Comparison of ENCODE assay signal across 8 mouse cellular contexts in genomic region chr4:142989175-142989574, GRCm38 (mm10).
DNase-seq lines count a peak whose midpoint lies in the region; ATAC-seq and TF ChIP-seq lines count a peak whose summit lies in the region.

No protein-coding gene starts in this region.

- no peak overlapping the region for H3K27ac ChIP-seq in lung, postnatal 0 days (ENCODE audit: low read length)
- H3K27ac ChIP-seq in forebrain, embryonic 10.5 days = no peak overlapping the region
- no peak overlapping the region for H3K27ac ChIP-seq in intestine, embryonic 15.5 days
- no peak overlapping the region for H3K27ac ChIP-seq in stomach, embryonic 15.5 days

- DNase-seq in lung, postnatal 0 days (ENCODE audit: low spot score) = peak; percentile 11
- no peak for DNase-seq in lung, adult 2 months
- peak; percentile 19 for DNase-seq in forebrain, embryonic 10.5 days (ENCODE audit: extremely low spot score, low spot score)
- no peak for DNase-seq in left cerebral cortex, postnatal 36 days (ENCODE audit: low spot score in 2 of 2)
- DNase-seq in ovary, postnatal 14 days (ENCODE audit: low spot score) = no peak

- ATAC-seq in lung, postnatal 0 days = no peak
- no peak for ATAC-seq in intestine, embryonic 15.5 days
- no peak for ATAC-seq in stomach, embryonic 15.5 days (ENCODE audit: insufficient read depth, low FRiP score, low read depth)
- ATAC-seq in megakaryocyte-erythroid progenitor cell, adult 5-6 weeks (replicated peaks; ENCODE audit: low FRiP score, low TSS enrichment, poor library complexity, severe bottlenecking) = no peak

- no peaks in the 10 kb centered on the region for H3K36me3 ChIP-seq in lung, postnatal 0 days (ENCODE audit: insufficient read depth, low read length)
- no peaks in the 10 kb centered on the region for H3K36me3 ChIP-seq in forebrain, embryonic 10.5 days (replicated peaks)
- no peaks in the 10 kb centered on the region for H3K36me3 ChIP-seq in intestine, embryonic 15.5 days
- H3K36me3 ChIP-seq in stomach, embryonic 15.5 days = no peaks in the 10 kb centered on the region

- 8% methylated on average over 8 of the region's 8 CpGs for WGBS in lung, postnatal 0 days
- WGBS in lung, adult 2 months = 9% methylated on average over 8 of the region's 8 CpGs
- 4% methylated on average over 8 of the region's 8 CpGs for WGBS in forebrain, embryonic 10.5 days
- WGBS in intestine, embryonic 15.5 days = 1% methylated on average over 8 of the region's 8 CpGs
- 9% methylated on average over 8 of the region's 8 CpGs for WGBS in stomach, embryonic 15.5 days

- H3K4me1 ChIP-seq in lung, postnatal 0 days (ENCODE audit: insufficient read depth, low read depth, low read length) = no peaks in the 10 kb centered on the region
- no peaks in the 10 kb centered on the region for H3K4me1 ChIP-seq in lung, adult 2 months (ENCODE audit: control insufficient read depth, insufficient read depth, low read length)
- H3K4me1 ChIP-seq in forebrain, embryonic 10.5 days = peaks cover 10% of the 10 kb centered on the region
- H3K4me1 ChIP-seq in intestine, embryonic 15.5 days (replicated peaks) = no peaks in the 10 kb centered on the region
- H3K4me1 ChIP-seq in stomach, embryonic 15.5 days = no peaks in the 10 kb centered on the region

- intact Hi-C loops in left cerebral cortex, postnatal 36 days (cut with DNase I) = no loop called here

- TF ChIP-seq CTCF in lung, postnatal 0 days (IDR thresholded peaks at IDR 0.05) = peak; percentile 25
- no peak for TF ChIP-seq CTCF in lung, adult 2 months (IDR thresholded peaks at IDR 0.05; ENCODE audit: insufficient read depth, low read length)

- no peak for TF ChIP-seq EP300 in lung, postnatal 0 days (IDR thresholded peaks at IDR 0.05)

- H3K4me2 ChIP-seq in lung, postnatal 0 days (replicated peaks; ENCODE audit: low read depth, low read length) = no peak overlapping the region
- H3K4me2 ChIP-seq in intestine, embryonic 15.5 days (replicated peaks) = peak overlapping the region; percentile 33
- H3K4me2 ChIP-seq in stomach, embryonic 15.5 days = peak overlapping the region; percentile 32

- H3K27me3 ChIP-seq in lung, postnatal 0 days (replicated peaks; ENCODE audit: insufficient read depth, low read length) = no peaks in the 10 kb centered on the region
- no peaks in the 10 kb centered on the region for H3K27me3 ChIP-seq in forebrain, embryonic 10.5 days (ENCODE audit: poor library complexity, severe bottlenecking)
- no peaks in the 10 kb centered on the region for H3K27me3 ChIP-seq in intestine, embryonic 15.5 days (replicated peaks)
- no peaks in the 10 kb centered on the region for H3K27me3 ChIP-seq in stomach, embryonic 15.5 days (replicated peaks)

- no peaks in the 10 kb centered on the region for H3K9me3 ChIP-seq in lung, postnatal 0 days (ENCODE audit: low read length)
- no peaks in the 10 kb centered on the region for H3K9me3 ChIP-seq in forebrain, embryonic 10.5 days
- H3K9me3 ChIP-seq in intestine, embryonic 15.5 days = no peaks in the 10 kb centered on the region
- no peaks in the 10 kb centered on the region for H3K9me3 ChIP-seq in stomach, embryonic 15.5 days

- H3K4me3 ChIP-seq in lung, postnatal 0 days (ENCODE audit: low read depth, low read length) = no peak overlapping the region
- H3K4me3 ChIP-seq in lung, adult 2 months (replicated peaks; ENCODE audit: extremely low read depth, low read depth, low read length) = no peak overlapping the region
- peak overlapping the region; percentile 27; the same call in 1 of the 2 replicates for H3K4me3 ChIP-seq in forebrain, embryonic 10.5 days
- H3K4me3 ChIP-seq in intestine, embryonic 15.5 days (replicated peaks) = no peak overlapping the region
- no peak overlapping the region for H3K4me3 ChIP-seq in stomach, embryonic 15.5 days (replicated peaks)

- no peak overlapping the region for H3K9ac ChIP-seq in lung, postnatal 0 days (replicated peaks; ENCODE audit: low read depth)
- no peak overlapping the region for H3K9ac ChIP-seq in intestine, embryonic 15.5 days
- H3K9ac ChIP-seq in stomach, embryonic 15.5 days = no peak overlapping the region

- TF ChIP-seq POLR2A in lung, adult 2 months (IDR thresholded peaks at IDR 0.05; ENCODE audit: borderline replicate concordance, extremely low read depth, low read depth, low read length) = no peak

Comparison
In these comparisons a context has a peak if more than half of its experiments do, and no peak if none do; other contexts are left out.
1. DNase-seq: peak in lung, postnatal 0 days (single experiment) and forebrain, embryonic 10.5 days (single experiment); none in lung, adult 2 months (single experiment), left cerebral cortex, postnatal 36 days (0 of 2) and ovary, postnatal 14 days (single experiment).